Mouse (Mus musculus) ovary, postnatal 14 days (tissue): ENCODE results near the gene Cdk12.
A peak's percentile ranks its signal among the peaks of the same experiment; 100 is the strongest.
"Not testable (repeated sequence)": the region's sequence is repeated elsewhere in the genome, so short reads cannot be mapped to it uniquely, and the experiment has no call there.

ENCODE experiments used
- DNase-seq: peaks from one replicate; pipeline ENCODE4 v3.0.0; 2022; ENCODE audit warnings: low spot score

Cdk12 gene

DNA sequence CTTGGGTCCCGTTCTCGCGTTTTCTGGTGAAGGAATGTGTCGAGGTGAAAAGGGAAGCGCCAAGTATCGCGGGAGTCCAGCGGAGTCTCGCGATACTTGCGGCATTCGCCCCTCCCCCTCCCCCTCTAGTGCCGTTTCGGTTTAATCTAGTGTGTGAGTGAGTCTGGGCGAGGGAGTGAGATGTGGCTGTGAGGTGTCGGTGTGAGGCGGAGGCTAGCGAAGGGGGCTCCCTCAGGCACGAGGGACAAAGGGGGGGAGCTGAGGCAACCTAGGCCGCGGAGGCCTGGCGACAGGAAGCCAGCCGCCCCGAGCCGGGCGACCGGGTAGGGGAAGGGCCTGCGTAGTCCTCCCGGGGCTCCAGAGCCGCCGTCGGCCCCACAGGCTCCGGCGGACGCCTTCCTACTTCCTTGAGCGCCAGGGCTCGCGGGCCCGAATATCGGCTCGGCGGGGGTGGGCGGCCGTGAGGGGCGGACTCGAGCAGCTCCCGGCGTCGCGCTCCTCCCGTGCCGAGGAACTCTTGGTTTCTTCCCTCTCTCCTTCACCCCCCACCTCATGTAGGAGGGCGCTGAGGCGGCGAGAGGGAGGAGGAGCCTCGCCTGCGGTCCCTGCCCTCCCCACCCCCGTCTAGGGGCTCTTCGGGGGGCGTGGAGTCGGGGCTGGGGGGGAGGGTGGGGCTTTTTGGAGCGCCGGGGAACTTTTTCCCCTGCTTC is at the start of gene Cdk12:
Gene Cdk12, plus strand, starts transcription at position 419 of the 710 bp plus-strand sequence.
- DNase-seq = peak; percentile 89

DNA sequence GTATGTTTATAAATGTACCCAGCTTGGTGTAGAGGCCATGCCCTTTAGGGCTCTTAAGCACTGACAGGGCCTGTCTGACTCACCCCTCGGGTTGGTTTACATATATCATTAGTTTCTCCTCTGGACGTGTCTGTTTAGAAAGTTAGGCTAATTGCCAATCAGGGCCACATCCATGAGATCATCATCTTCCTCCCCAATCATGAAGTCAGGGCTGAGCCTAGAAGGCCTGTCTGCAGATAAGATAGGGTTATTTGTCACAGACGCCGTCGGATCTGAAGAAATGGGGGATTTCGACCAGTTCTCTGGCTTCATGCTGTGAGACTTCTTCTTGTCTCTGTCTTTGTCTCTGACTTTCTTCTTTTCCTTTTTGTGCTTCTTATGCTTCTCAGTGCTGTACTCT is 47.8 kb upstream of the Cdk12 start:
- DNase-seq = no peak

GRCm38 (mm10) chr11:98168400-98168799 is 34.5 kb upstream of the Cdk12 start:
- no peak for DNase-seq

DNA sequence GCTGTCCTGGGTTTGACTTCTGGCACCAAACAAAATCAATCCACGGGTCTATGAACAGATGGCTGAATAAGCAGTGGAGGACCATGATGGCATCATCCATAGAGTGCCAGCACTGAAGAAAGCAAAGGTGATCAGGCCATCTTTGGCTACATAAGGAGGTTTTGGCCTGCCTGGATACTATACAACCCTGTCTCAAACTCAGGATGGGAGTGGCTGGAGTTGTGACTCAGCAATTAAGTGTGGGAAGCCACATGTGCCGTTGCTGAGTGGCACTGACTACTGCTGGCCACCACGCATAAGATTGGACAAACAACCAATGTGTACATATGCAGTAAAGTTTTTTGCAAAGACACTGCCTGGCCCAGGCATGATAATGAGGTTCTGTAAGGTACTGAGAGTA is 20.7 kb upstream of the Cdk12 start:
- not testable (repeated sequence) for DNase-seq

GRCm38 (mm10) chr11:98187640-98188395 is 15.0 kb upstream of the Cdk12 start:
- DNase-seq = no peak

GRCm38 (mm10) chr11:98190820-98191219 is 12.0 kb upstream of the Cdk12 start:
- DNase-seq = no peak

- DNase-seq = peak; percentile 86
Measured at GRCm38 (mm10) chr11:98192901-98193805, 9.7 kb upstream of the Cdk12 start, which contains the start of gene Med1. Gene Med1, minus strand, starts transcription at chr11:98193293.

DNA sequence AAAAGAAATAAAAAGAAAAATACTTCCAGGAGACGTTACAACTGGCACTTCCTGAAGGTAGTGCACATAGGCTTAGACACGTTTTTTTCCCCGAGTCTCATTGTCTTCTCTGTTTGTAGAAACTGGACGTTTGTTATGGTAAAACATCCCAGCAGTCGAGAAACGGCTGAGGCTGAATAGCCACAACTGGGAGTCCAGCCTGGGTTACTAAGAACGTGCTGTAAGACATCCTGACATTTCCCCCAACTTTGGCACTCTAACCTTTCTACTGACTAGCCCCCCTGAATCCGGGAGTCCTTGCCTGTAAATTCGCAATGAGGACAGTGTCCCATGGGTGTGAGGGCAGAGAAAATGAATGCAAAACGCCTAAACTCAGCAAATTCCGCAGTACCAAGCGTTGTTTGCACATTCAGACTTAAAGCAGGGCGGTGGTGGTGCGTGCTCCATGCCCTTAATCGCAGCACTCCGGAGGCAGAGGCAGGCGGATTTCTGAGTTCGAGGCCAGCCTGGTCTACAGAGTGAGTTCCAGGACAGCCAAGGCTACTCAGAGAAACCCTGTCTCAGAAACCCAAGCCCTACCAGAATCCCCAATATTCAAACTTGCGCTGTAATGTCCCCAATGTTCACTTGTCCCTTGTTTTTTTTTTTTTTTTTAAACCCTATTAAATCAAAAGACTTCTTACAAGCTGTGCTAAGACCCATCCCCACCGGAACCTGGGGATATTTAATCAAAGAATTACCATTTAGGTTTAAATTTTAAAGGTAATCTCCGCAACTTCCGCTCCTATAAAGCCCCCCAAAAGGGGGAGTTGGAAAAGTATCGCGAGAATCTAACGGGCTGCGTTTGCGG is 843 bp upstream of the Cdk12 start:
- DNase-seq = peak; percentile 37

GRCm38 (mm10) chr11:98203351-98203911 is 572 bp downstream of the Cdk12 start:
- no peak for DNase-seq

DNA sequence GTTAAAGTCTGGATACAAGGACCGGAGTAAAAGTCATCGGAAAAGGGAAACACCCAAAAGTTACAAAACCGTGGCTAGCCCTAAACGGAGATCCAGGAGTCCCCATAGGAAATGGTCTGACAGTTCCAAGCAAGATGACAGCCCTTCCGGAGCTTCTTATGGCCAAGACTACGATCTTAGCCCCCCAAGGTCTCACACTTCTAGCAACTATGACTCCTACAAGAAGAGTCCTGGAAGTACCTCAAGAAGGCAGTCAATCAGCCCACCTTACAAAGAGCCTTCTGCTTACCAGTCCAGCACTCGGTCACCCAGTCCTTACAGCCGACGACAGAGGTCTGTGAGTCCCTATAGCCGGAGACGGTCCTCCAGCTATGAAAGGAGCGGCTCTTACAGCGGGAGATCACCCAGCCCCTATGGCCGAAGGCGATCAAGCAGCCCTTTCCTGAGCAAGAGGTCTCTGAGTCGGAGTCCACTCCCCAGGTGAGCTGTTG is 1.1 kb downstream of the Cdk12 start:
- no peak for DNase-seq

DNA sequence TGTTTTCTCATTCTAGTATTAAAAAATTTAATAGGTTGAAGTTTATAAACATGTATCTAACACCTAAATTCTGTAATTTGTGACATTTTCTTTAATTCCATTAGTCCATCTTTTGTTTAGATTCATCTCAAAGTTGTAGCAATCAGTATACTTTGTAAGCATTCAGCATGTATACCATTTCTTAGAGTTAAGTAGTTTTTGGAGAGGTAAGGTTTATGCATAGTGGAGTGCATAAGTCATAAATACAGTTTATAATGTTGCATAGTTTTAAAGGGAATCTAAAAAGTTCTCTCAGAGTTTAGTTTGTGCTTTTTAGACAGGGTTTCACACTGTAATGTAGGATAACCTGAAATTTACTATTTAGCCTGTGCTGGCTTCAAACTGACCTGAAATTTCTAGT is 2.6 kb downstream of the Cdk12 start:
- DNase-seq = no peak

DNA sequence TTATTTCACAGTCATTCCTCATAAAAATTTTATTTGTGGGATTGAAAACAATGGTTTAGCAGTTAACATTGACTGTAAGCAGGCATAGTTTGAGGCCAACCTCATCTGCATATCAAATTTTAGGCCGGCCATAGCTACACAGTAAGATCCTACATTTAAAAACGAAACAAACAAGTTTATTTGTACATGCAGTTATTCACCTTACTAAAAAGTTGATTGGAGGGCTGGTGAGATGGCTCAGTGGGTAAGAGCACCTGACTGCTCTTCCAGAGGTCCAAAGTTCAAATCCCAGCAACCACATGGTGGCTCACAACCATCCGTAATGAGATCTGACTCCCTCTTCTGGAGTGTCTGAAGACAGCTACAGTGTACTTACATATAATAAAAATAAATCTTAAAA is 3.4 kb downstream of the Cdk12 start:
- DNase-seq = not testable (repeated sequence)

- not testable (repeated sequence) for DNase-seq
Measured at GRCm38 (mm10) chr11:98209661-98210060, 6.8 kb downstream of the Cdk12 start.

DNA sequence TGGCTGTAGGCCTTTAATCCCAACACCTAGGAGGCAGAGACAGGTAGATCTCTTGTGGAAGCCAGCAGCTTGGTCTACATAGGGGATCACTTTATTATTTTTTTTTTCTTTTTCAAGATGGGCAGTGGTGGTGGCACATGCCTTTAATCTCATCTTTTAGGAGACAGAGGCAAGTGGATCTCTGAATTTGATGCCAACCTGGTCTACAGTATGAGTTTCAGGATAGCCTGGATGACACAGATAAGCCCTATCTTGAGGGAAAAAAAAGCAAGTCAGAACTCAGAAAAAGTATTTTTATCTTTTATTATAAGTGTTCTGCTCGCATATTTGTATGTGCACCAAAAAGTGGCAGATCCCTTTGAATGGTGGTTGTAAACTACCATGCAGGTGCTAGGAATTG is 10.5 kb downstream of the Cdk12 start:
- no peak for DNase-seq

- DNase-seq = no peak
Measured at GRCm38 (mm10) chr11:98226349-98226748, 23.5 kb downstream of the Cdk12 start.

DNA sequence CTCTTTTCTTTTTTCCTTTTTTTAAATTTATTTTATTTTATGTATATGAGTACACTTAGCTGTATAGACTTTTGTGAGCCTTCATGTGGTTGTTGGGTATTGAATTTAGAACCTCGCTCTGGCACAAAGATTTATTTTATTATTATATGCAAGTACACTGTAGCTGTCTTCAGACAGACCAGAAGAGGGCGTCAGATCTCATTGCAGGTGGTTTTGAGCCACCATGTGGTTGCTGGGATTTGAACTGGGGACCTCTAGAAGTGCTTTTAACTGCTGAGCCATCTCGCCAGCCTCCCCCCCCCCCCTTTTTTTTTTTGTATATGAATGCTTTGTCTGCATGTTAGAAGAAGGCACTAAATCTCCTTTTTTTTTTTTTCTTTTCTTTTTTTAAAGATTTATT is 35.6 kb downstream of the Cdk12 start:
- no peak for DNase-seq

DNA sequence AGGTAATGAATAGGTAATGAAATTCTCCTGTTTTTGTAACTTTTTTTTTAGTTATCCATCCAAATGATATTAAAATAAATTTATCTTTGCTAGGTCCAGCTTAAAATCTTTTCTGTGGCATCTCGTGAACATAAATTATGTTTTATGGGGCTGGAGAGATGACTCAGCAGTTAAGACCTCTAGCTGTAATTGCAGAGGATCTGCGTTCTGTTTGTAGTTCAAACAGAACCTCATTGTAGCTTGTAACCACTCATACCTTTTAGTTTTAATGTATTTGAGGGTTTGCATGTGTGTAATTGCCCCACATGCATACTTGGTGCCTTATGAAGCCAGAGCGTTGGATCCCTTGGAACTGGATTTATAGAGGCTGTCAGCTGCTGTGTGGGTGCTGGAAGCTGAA is 36.1 kb downstream of the Cdk12 start:
- no peak for DNase-seq

DNA sequence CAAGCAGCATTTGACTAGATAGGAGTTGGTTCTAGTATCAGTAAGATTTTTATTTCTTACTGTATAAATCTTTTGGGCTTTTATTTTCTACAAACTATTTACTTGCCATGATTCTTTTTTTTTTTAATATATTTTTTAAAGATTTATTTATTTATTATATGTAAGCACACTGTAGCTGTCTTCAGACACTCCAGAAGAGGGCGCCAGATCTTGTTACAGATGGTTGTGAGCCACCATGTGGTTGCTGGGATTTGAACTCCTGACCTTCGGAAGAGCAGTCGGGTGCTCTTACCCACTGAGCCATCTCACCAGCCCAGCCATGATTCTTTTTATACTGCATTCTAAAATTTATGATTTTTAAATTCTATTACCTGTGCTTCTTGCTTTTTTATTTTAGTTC is 40.1 kb downstream of the Cdk12 start:
- DNase-seq = not testable (repeated sequence)

- no peak for DNase-seq
Measured at GRCm38 (mm10) chr11:98244415-98244814, 41.6 kb downstream of the Cdk12 start.

GRCm38 (mm10) chr11:98247325-98247724 is 44.5 kb downstream of the Cdk12 start:
- no peak for DNase-seq

GRCm38 (mm10) chr11:98253807-98254206 is 50.9 kb downstream of the Cdk12 start:
- DNase-seq = no peak
